Mouse (Mus musculus) heart, embryonic 11.5 days (tissue): ENCODE results near the gene Tlr12. TPM values are rescaled to one million over a fixed set of nuclear protein-coding genes. Genes with fewer than 3 reads are reported as not detected.

Experiments
- ATAC-seq: fragments of 200-750 bp; cut with Nextera tagmentation; replicated peaks from 2 replicates; pipeline ENCODE4 v1.8.0; 2017; ENCODE audit warnings: moderate library complexity; ENCODE audit not compliant: insufficient number of reproducible peaks, low FRiP score, low TSS enrichment
- H3K27ac ChIP-seq: fragments of 300-500 bp; sonication (generic); 2 replicates; pipeline ENCODE4 v1.5.1; 2014; ENCODE audit warnings: mild to moderate bottlenecking, low read depth, low read length
- H3K27me3 ChIP-seq: fragments of 300-500 bp; sonication (generic); 2 replicates; pipeline ENCODE4 v1.6.1; 2014; ENCODE audit warnings: mild to moderate bottlenecking, low read length, mixed read lengths; ENCODE audit not compliant: control insufficient read depth, insufficient read depth
- H3K36me3 ChIP-seq: fragments of 300-500 bp; sonication (generic); 2 replicates; pipeline ENCODE4 v1.6.1; 2014; ENCODE audit warnings: mild to moderate bottlenecking, low read length, moderate library complexity, mixed read lengths; ENCODE audit not compliant: control insufficient read depth, insufficient read depth
- H3K4me1 ChIP-seq: fragments of 300-500 bp; sonication (generic); 2 replicates; pipeline ENCODE4 v1.6.1; 2014; ENCODE audit warnings: low read length; ENCODE audit not compliant: control insufficient read depth, insufficient read depth
- H3K4me2 ChIP-seq: fragments of 300-500 bp; sonication (generic); 2 replicates; pipeline ENCODE4 v1.6.1; 2014; ENCODE audit warnings: mild to moderate bottlenecking, moderate library complexity
- H3K4me3 ChIP-seq: fragments of 300-500 bp; sonication (generic); 2 replicates; pipeline ENCODE4 v1.5.1; 2014; ENCODE audit warnings: low read depth, low read length
- H3K9ac ChIP-seq: fragments of 300-500 bp; sonication (generic); 2 replicates; pipeline ENCODE4 v1.6.1; 2014; ENCODE audit warnings: mild to moderate bottlenecking, low read depth, low read length, moderate library complexity
- H3K9me3 ChIP-seq: fragments of 300-500 bp; sonication (generic); replicated peaks from 2 replicates; pipeline ENCODE4 v1.6.1; 2016; ENCODE audit warnings: low read length; ENCODE audit not compliant: control insufficient read depth
- WGBS: fragments of 180-500 bp; shearing (Covaris S2); extraction: QIAGEN DNeasy Blood & Tissue Kit; methylation state at CpG from one replicate; pipeline ENCODE4 v1.1.7; 2014; ENCODE audit not compliant: insufficient replicate concordance; 5-methylcytosine and 5-hydroxymethylcytosine counted together
- polyA plus RNA-seq: library from polyadenylated mRNA; unstranded; fragments of >200 nt; fragmentation: Nextera tagmentation; extraction: Ambion mirVana; gene quantifications from 2 replicates; pipeline ENCODE4 v1.2.1, GENCODE M21; 2014

Gene Tlr12
- polyA plus RNA-seq, 1 experiment from 2014 or later, result 0.29 TPM

DNA sequence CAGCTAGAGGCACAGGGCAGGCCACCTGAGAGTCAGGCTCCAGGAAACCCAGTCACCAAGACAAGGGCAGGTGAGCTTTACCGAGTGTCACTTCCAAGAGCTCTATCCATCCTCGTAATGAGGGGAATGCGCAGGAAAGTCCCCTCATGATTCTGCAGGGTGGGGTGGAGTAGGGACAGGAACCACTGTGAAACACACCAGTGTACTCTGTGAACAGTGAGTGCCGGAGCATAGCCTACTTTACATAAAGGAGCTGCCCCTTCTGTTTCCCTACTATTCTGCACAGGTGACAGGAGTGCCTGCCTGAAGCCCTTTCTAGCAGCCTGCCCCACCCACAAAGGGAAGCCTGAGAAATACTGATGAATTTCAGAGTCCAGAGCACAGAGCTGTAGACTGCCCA, 25.1 kb downstream of the Tlr12 start:
- H3K9me3 ChIP-seq, result no peaks in the 10 kb centered on the region
- no peak overlapping the region for H3K9ac ChIP-seq
- no peak overlapping the region for H3K4me3 ChIP-seq
- 93% methylated on average over 4 of the region's 4 CpGs for WGBS
- peaks cover 2% of the 10 kb centered on the region; the same call in 1 of the 2 replicates for H3K36me3 ChIP-seq
- H3K4me1 ChIP-seq, result no peaks in the 10 kb centered on the region
- H3K27me3 ChIP-seq, result no peaks in the 10 kb centered on the region
- no peak for ATAC-seq
- no peak overlapping the region for H3K4me2 ChIP-seq
- no peak overlapping the region for H3K27ac ChIP-seq

DNA sequence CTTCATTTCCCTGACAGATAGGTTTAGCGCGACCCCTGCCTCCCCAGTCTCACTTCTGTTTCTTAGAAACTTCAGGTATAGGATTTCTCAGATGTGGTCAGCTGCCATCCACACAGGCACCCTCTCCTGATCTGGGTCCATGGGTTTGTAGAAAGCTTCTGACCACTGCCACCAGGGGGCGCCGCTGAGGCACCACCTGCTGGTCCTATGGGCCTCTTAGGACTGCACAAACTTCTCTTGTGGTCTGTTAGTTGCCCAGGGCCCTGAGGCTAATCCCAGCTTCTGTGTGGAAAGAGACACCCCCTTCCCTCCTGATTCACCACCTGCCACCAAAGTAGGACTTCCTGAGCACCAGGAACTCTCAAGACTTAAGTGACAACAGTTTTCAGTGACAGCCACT, 39.2 kb downstream of the Tlr12 start:
- ATAC-seq, result no peak
- no peak overlapping the region for H3K4me3 ChIP-seq
- no peak overlapping the region for H3K27ac ChIP-seq
- peaks cover 33% of the 10 kb centered on the region for H3K9me3 ChIP-seq
- WGBS, result 50% methylated on average over 4 of the region's 4 CpGs
- no peak overlapping the region for H3K4me2 ChIP-seq
- H3K36me3 ChIP-seq, result peaks cover 31% of the 10 kb centered on the region
- no peaks in the 10 kb centered on the region for H3K4me1 ChIP-seq
- H3K9ac ChIP-seq, result no peak overlapping the region
- no peaks in the 10 kb centered on the region for H3K27me3 ChIP-seq

DNA sequence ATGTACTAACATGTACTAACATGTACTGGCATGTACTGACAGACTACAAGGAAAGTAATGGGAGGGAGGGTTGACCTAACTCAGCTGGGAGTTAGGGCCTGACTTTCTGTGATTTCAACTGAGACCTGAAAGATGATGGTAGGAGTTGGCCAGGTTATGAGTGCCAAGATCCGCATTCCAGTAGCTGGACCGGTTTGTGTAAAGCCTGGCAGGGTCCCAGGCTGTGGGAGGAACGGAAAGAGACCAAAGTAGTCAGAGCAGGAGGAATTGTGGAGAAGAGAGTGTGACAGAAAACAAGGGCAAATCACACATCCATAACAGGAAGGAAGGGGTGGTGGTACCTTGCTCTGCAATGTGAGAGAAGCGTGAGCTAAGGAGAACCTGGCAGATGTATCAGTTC, 42.6 kb downstream of the Tlr12 start:
- Histone ChIP-seq H3K27me3 (no peaks in the 10 kb centered on the region), H3K27ac (no peak overlapping the region), H3K9ac (no peak overlapping the region), H3K9me3 (peaks cover 9% of the 10 kb centered on the region), H3K36me3 (peaks cover 8% of the 10 kb centered on the region), H3K4me2 (no peak overlapping the region), H3K4me3 (no peak overlapping the region), H3K4me1 (no peaks in the 10 kb centered on the region)
- 83% methylated on average over 4 of the region's 4 CpGs for WGBS
- no peak for ATAC-seq

Other genes with a start within 250 kb of the Tlr12 start
- 2.6 TPM in 2 replicates for gene Zscan20, start 8.5 kb downstream of the Tlr12 start, polyA plus RNA-seq
- gene Phc2, start 36.1 kb upstream of the Tlr12 start, polyA plus RNA-seq, result 30.8 and 31.7 TPM in 2 replicates
- 0.11 and 0.20 TPM in 2 replicates for gene A3galt2, start 136.7 kb upstream of the Tlr12 start, polyA plus RNA-seq
- 21.0 and 21.3 TPM in 2 replicates for gene Zfp362, start 187.4 kb upstream of the Tlr12 start, polyA plus RNA-seq